Mouse (Mus musculus): ENCODE measurements around the gene Ptpn14. TPM values are rescaled to one million over a fixed set of nuclear protein-coding genes. Genes with fewer than 3 reads are reported as not detected.
"Not testable (repeated sequence)": the region's sequence is repeated elsewhere in the genome, so short reads cannot be mapped to it uniquely, and the experiment has no call there.

Gene Ptpn14
- total RNA-seq (2021) = 10 to 100 TPM; 13.0 to 20.5 TPM
- long read RNA-seq, experiment 1, partial matches to known transcripts = 2 of 6 reads
- long read RNA-seq, experiment 1, other reads (novel, unspliced or antisense) = 4 of 6 reads
- long read RNA-seq, experiment 2, full-length matches to known transcripts = 2 of 4 reads
- long read RNA-seq, experiment 2, partial matches to known transcripts = 2 of 4 reads
- long read RNA-seq, experiment 2, other reads (novel, unspliced or antisense) = 0 of 4 reads

DNA sequence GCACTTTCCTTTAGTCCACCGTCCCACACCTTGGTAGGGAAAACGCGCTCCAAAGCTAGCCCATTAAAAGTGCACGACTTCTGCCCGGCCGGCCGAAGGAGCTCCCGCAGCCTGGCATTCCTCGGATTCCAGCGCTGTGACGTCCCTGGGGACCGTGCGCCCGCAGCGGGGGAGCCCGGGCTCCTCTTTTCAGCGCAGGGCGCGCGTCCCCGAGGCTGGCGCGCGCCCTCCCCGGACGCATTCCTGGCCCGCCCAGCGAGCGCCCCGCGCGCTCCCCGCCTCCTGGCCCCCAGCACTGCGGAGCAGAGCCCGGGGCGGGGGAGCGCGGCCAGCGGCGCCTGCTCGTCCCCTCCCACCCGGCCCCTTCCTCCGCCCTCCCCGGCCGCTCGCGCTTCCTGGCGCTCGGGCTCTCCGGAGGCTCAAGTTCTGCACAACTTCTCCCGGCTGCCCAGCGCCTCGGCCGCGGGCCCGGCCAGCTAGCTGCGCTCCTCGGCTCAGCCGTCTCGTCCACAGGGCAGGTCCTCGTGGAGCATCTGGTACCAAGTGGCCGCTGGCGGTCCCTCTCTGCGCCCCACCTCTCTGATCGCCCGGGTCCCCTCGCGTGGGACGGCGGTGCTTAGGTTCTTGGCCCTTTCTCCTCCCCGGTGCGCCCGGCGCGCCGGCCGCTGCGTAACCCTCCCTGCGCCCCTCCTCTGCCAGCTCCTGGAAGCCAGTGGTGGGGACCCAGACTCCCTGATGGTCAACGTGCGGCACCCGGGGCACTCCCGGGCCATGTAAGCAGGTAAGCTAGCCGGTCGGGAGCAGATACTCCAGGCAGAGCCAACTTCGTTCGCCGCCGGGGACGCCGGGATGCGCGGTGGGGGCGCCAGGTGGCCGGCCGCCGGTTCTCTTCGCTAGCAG is at the start of gene Ptpn14:
TSS of gene Ptpn14 (plus strand) at position 385 of the 900 bp plus-strand sequence.
- peak; percentile 88 for DNase-seq

DNA sequence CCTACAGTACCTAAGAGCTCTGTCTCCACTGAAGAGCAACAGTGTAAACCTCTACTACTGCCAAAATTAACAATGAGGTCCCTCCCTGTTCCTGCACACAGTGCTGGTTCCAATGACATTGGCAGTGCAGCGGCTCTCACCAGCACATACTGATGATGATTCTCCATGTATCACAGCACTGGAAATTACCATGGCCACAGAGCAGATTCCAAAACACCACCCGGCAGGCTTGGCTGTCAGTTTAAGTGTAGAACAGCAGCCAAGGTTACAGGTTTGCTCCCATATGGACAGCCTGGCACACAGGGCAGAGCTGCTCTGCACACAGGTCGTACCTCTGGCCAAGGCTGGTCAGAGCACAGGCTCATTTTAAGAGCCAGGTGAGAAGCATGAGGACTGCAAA is 48.5 kb upstream of the Ptpn14 start:
- DNase-seq = no peak

DNA sequence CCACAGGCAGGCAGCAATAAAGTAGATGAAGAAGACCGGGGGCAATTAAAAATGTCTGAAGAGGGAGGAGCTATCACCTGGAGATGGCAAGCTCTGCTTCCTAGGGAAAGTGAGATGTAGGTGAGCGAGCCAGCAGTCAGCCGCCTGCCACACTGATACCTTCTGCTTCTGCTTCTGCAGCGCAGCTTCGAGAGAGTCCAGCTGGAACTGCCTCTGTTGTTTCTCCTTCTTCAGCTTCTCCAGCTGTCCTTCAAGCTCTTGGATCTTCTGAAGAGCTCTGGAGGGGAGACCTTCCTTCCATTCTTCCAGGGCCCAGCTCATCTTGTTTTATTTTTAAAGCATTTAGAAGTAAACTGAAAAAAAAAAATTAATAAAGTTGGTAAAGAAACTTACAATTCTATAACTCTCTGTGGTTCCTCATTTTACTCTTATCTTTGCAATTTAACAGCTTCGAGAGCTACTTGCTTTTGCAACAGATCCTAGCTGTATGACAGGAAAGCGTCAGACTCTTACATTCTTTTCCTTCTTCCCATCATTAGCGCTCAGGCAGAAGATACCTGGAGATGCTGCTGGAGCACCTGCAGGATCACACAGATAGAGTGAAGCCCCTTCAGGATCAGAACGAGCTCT is 43.2 kb upstream of the Ptpn14 start:
- DNase-seq = no peak

DNA sequence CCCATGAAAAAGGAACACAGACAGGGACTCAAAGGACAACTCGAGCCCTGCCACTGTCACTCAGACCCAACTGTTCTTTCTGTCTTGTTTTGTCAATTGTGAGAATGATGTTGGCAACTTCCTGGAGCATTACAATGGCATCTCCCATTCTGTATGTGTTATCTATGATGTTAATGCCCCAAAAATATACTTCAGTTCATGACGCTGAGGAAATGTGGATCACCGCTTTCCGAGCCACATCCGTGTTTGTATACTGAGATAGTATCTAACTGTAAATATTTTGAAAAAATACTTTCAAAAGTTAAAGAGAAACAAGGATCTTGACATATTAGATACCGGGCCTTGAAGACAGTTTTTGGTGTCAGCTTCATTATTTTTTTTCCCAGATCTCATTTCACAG is 42.0 kb upstream of the Ptpn14 start:
- DNase-seq = no peak

DNA sequence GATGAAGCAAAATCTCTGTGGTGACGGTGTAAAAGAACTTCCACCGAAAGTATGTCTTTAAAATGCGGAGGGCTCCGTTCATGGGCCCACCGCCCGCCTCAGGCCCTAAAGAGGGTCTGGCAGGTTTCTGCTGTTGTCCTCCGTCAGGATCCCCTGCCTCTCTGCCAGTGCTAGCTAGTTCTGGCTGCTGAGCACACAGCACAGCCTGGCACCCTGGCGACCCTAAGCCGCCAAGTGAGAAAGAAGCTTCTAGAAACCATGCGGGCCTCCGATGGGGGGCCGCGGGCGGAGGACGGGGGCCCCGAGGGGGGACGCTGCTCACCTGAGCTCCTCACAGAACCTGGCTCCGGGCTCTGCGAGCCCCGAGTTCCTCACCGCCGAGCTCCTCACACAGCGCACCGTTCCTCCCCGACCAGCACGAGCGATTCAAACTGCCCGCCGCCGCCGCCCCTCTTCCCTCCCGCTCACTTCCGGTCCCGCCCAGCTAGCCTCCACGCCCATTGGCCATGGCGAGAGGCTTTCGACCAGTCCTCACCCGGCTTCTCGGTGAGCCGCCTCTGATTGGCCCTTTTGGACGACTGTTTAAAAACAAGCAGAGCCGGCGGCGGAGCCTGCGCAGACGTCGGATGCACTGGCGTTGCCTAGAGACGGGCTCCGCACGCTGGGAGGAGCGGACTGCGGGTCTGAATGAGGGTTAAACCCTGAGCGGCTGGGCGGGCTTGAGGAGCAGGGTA is 40.2 kb upstream of the Ptpn14 start, which contains the start of gene Cenpf:
TSS of gene Cenpf (minus strand) at position 433 of the 734 bp plus-strand sequence.
- peak; percentile 97 for DNase-seq

DNA sequence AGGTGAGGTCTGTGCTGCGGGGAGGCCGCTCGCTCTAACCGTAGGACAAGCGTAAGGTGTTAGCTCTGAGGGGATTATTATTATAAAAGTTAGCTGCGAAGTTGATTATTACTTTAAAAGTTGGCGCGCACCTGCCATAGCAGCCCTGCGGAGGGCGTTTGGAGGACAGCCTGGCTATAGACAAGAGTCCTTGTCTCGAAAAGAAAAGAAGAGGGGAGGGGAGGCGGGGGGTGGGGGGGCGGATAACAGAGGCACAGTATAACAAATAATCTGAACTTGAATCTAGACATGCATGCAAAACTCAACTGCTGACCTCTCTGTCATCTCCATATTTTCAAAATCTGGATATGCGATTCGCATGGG is 39.7 kb upstream of the Ptpn14 start:
- no peak for DNase-seq

DNA sequence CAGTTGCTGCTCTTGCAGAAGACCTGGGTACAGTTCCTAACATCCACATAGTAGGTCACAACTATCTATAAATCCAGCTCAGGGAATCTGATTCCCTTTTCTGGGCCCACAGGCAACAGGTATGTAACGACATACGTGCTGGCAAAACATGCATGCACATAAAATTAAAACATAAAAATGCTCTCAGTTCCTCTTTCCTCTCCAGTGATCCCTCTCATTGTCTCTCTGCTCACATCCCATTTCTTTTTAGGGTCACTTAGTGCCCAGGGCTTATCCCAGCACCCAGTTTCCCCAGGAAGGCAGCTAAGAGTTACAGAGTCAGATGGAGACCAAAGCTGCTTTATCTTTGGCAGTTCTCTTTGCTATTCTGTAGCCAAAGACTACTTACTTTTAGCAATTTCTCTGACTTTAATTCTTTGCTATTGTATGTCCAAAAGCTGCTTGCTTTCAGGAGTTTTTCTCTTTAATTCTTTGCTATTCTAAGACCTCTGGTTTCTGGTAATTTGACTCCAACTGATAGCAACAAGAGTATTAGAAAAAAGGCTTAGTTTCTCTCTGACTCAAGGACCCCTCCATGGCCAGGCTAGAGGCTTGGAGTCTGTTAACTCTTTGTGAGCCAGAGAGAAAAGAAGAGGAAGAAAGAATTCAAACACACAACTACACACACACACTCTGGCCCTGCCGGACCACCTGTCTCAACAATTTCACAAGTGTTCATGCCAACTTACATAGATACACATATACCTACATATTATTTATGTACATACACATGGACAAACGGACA is 38.8 kb upstream of the Ptpn14 start:
- no peak for DNase-seq

DNA sequence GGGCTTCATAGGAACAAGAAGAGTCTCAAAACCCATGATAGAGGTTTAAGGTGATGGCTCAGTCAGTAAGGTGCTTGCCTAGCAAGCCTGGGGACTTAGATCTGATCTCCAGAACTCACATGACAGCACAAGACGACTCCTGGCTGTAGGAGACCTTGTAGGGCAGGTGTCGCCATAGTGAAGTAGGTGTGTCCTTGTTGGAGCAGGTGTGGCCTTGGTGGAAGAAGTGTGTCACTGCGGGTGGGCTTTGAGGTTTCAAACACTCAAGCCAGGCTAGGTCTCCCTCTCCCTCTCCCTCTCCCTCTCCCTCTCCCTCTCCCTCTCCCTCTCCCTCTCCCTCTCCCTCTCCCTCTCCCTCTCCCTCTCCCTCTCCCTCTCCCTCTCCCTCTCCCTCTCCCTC is 35.6 kb upstream of the Ptpn14 start:
- not testable (repeated sequence) for DNase-seq

DNA sequence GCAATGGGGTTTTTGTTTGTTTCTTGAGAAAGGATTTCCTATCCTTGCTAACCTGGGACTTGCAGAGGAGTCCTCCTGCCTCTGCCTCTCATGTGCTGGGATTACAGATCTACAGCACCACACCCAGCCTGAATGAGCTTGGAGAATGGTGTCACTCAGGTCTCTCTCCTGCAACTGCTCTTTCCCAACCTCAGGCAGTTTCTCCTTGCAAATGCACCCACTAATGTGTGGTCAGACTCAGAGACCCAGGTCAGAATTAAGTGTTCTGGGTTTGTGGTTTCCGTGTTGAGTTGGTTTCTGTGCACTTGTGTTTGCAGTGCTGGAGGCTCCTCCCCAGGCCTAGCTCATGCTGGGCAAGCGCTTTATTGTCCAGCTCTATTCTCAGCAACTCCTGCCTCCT is 33.7 kb upstream of the Ptpn14 start:
- DNase-seq = no peak

DNA sequence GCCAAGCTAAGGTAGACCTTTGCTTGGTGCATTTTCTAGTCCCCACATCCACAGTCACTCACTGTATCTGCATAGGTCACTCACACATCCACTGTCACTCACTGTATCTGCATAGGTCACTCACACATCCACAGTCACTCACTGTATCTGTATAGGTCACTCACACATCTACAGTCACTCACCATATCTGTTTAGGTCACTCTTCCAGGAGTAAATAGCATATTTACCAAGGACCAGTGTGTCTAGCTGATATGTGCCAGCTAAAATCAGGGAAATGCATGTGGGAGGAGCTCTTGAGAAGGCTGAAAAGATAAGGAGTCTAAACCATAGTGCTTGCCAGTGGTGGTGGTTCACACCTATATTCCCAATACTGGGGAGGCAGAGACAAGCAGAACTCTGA is 32.7 kb upstream of the Ptpn14 start:
- DNase-seq = no peak

DNA sequence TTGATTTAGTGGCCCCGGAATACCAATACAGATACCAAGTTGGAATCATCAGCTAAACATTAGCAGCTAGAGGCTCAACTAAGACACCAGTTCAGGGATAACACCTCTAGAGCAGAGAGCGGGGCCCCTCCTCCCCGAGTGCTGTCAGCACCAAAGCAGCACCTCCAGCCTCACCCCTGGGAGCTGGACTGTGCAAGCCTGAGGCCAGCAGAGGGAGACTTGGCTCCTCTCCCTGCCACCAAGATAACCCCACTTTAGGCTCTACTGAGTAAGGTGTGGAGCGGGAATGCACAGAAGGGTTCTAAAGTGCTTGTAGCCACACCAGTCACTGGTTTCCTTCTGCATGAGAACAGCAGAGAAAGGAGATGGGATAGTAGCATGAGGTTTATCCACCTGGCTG is 29.7 kb upstream of the Ptpn14 start:
- DNase-seq = no peak

DNA sequence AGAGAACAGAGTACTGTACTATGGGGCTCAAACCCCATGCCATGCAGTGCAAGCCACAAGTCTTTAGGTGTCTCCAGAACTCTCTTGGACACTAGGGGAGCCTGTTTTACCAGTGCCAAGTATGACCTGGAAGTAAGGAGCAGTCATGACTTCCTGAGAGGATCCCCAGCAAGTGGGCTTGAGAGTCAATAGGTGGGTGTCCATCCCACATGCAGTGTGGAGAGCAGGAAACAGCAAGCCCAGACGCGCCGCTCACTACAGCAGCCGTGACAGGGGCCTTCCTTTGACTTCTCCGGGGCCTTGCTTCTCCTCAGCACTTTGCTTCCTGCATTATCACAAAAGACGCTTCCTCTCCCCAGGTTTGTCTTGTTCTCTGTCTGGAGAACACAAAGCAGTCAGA is 27.9 kb upstream of the Ptpn14 start:
- no peak for DNase-seq

DNA sequence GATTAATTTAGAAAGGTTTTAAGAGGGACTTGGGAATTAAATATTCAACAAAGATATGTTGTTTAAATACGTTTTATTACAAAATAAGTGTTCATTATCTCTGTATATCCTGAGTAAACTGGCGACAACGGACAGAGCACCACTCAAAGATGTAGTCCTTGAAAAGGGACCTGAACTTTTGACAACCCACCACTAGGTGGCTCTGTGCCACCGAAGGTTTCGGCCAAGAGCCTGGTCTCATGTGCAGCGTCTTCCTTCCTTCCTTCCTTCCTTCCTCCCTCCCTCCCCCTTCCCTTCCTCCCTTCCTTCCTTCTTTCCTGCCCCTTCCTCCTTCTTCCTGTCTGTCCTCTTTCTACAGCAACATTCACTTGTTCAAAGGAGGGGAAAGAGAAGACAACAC is 27.1 kb upstream of the Ptpn14 start:
- peak; percentile 81 for DNase-seq

DNA sequence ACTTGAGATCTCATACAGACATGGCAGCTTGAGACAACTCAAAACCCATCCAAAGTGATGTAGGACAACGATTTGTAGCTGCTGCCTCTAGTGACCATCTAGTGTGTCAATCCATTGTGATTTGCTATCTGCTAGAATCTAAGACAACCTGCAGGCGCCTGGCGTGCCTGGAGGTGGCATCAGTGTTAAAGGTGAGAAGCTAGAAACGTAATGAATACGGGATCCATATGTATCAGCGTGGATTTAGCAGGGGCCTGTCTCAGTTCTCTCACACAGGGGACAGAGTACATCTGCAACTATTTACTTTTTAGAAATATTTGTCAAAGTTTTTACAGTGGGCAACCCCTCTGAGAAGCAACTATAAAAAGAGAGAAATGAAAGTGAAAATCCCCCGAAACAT is 24.9 kb upstream of the Ptpn14 start:
- no peak for DNase-seq

DNA sequence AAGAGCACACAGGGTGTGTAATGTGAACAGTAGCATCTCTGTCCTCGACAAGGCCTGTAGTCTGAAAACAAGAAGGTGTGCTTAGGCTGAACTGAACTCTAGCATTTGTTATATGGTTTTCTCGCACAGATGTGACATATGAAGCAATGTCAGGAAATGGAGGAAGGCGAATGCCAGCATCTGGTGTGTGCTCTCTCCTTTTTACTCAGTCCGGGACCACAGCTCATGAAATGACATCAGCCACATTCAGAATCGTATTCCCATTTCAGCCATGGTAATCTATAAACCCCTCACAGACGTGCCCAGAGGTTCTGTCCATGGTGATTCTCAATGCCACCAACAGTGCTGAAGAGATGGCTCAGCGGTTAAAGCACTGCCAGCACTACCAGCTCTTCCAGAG is 24.5 kb upstream of the Ptpn14 start:
- no peak for DNase-seq

DNA sequence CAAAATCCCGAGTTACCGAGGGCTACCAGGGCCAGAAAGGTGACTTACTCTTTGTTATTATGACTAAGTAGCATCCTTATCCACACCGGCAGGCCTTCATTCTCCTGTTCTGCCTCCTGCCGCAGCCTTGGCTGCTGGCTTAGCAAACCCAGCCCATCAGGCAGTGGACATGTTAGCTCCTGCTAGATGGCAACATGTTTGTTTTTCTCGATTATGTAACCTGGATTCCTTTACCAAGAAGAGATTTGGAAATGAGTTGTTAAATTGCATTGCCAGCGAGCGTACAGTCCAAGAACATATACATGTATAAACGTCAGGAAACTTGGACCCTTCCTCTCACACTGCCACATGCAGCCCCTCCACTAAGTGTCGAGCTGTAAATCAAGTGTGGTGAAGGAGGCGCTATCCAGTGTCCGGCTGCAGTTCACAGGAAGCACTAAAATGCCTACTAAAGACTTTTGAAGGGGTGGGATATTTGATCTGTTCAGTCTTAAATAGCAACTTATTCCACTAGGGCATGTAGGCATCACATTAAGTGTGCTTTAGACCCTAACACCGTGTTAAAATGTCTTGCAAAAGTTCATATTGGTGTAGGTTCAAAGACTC is 21.9 kb upstream of the Ptpn14 start:
- no peak for DNase-seq

DNA sequence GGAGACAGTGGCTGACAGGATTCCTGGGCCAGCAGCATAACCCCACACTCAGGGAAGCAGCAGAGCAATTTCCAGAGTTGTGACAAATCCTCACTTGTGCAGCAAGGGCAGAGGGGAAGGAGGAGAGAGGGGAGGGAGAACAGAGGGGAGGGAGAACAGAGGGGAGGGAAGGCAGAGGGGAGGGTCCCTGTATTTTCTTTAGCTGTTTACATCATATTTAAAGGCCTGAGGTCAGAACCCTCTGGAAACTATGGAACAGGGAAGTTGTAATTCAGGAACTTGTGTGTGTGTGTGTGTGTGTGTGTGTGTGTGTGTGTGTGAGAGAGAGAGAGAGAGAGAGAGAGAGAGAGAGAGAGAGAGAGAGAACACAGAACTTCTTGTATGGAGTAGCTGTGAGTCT is 21.1 kb upstream of the Ptpn14 start:
- DNase-seq = no peak

DNA sequence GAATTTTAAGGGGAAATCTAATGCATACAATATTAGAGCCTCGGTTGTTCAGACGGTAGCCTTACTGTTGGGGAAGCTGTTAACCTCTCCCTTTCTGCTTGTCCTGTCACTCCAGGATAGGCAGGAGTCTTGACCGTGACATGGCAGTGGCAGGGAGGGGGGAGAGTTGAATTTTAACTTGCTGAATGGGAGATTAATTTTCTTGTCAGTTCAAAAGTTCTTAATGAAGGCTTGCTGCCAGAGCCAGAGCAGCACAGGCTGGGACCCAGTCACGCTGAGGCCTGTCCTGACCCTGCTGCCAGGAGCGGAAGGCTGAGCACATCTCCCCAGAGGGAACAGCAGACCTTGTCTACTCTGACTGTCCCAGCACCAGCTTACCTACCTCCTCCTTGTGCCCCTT is 20.6 kb upstream of the Ptpn14 start:
- no peak for DNase-seq

DNA sequence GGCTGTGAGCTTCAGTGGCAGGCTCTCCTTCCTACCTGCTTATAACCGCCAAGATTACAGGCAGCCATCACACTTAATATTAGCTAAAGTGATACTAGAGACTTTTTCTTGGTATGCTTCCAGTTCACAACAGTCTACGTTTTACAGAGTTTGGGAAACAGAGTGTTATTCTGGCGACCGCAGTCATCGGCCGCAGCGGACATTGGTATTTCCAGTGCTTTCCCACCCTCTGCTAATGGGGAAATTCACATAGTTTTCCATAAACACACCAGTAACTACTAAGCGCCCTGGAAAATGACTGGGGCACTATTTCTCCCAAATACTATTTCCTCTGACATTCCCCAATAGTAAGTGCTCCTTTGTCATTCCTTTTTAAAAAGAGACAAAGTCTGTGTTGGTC is 19.1 kb upstream of the Ptpn14 start:
- no peak for DNase-seq

DNA sequence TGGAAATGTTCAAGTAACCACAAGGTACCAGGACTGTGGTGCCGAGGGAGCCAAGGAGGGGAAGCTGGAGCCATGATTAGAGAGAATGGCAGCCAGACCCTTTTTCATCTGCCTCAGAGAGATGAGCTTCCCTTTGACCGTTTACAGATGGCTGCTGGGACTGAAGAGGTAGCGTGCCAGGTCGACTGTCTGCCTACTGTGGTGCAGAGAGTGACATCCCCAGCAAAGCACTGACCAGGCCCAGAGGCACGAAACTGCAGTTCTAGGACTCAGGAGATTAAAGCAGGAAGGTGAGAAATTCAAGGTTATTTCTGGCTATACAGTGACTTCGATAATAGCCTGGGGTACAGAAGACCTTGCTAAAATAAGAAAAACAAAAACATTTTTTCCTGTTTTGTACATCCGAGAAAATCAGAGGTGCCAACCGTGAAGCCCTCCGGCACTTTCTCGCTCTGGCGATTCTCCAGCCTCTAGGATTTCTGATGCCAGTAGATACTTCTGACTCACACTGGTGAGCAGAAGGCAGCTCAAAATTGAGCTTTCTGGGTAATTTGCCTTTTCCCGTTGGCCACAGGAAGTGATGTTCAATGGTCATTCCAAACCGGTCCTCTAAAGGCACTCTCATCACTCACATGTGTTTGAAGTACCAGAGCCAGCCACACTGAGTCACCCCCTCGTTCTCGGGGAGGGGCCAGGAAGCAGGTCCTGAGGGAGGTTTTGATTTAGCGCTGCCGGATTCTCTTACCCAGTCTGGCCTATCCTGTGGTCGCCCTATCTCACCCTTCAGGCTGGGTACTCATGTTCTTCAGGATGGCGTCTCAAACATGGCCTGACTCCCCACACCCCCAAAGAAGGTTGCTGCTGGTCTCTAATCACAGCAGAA is 11.9 kb upstream of the Ptpn14 start:
- no peak for DNase-seq
